Mouse (Mus musculus): Measurements from ENCODE around the gene Efr3b.

GRCm38 (mm10) chr12:4011301-4011700 is 27.4 kb downstream of the Efr3b start:
- TF ChIP-seq POLR2A (IDR thresholded peaks at IDR 0.05; ENCODE audit: insufficient read depth, low read depth, low read length) = no peak
- TF ChIP-seq CTCF (IDR thresholded peaks at IDR 0.05; ENCODE audit: insufficient read depth, low read depth, low read length) = no peak

Data from olfactory bulb, adult 2 months (tissue).